Mouse (Mus musculus): ENCODE measurements around the gene Wdr20. TPM values are rescaled to one million over a fixed set of nuclear protein-coding genes. Genes with fewer than 3 reads are reported as not detected.
A peak's percentile ranks its signal among the peaks of the same experiment; 100 is the strongest.

Wdr20 gene
- total and polyA plus RNA-seq, 3 experiments, result 18.8 to 25.8 TPM; not detected in 1

GRCm38 (mm10) chr12:110698523-110699170 lies 39.1 kb upstream of the Wdr20 start:
- Histone ChIP-seq H3K27ac (ENCODE audit: control insufficient read depth, low read depth, low read length) (peak overlapping the region; percentile 99), H3K9me3 (replicated peaks; ENCODE audit: insufficient read depth, low read length) (no peaks in the 10 kb centered on the region), H3K4me3 (ENCODE audit: control insufficient read depth in 1 of 2, insufficient read depth in 1 of 2, low read depth in 2 of 2, low read length in 2 of 2) (peak overlapping the region; percentile 21 to 46), H3K9ac (ENCODE audit: control insufficient read depth, low read depth, low read length, poor library complexity, severe bottlenecking) (peak overlapping the region; percentile 100), H3K36me3 (ENCODE audit: control insufficient read depth in 1 of 2, insufficient read depth in 2 of 2, low read length in 2 of 2) (peaks cover 6 to 44% of the 10 kb centered on the region in 2 experiments), H3K27me3 (ENCODE audit: control insufficient read depth in 1 of 2, insufficient read depth in 2 of 2, low read length in 2 of 2) (no peaks in the 10 kb centered on the region), H3K79me2 (ENCODE audit: control insufficient read depth, insufficient read depth, low read length, poor library complexity) (peaks cover 28% of the 10 kb centered on the region), H3K4me1 (ENCODE audit: control insufficient read depth in 1 of 2, insufficient read depth in 2 of 2, low read length in 2 of 2) (peaks cover 18 to 45% of the 10 kb centered on the region in 2 experiments)
- peak; percentile 91 for DNase-seq (ENCODE audit: low read depth, low spot score)
- no peak for TF ChIP-seq ELF1 (IDR thresholded peaks at IDR 0.05; ENCODE audit: low read depth, low read length)
- TF ChIP-seq MYC (IDR thresholded peaks at IDR 0.05; ENCODE audit: low read depth, low read length), result peak; percentile 97
- TF ChIP-seq USF2 (IDR thresholded peaks at IDR 0.05; ENCODE audit: borderline replicate concordance in 1 of 2, insufficient read depth in 1 of 2, low read depth in 1 of 2, low read length in 2 of 2), result no peak
- peak; percentile 56; the same call in 1 of the 2 replicates for TF ChIP-seq CHD2 (IDR thresholded peaks at IDR 0.05; ENCODE audit: low read length)
- TF ChIP-seq MAZ (IDR thresholded peaks at IDR 0.05; ENCODE audit: low read depth, low read length), result peak; percentile 93
- no peak; the same call in 1 of the 2 replicates for TF ChIP-seq HCFC1 (IDR thresholded peaks at IDR 0.05; ENCODE audit: low read depth, low read length)
- TF ChIP-seq TBP (IDR thresholded peaks at IDR 0.05; ENCODE audit: low read depth, low read length), result peak; percentile 94
- TF ChIP-seq BHLHE40 (IDR thresholded peaks at IDR 0.05; ENCODE audit: borderline replicate concordance, low read depth, low read length), result no peak
- TF ChIP-seq POLR2AphosphoS5 (IDR thresholded peaks at IDR 0.05; ENCODE audit: borderline replicate concordance, low read depth, low read length), result no peak
- TF ChIP-seq MAX (IDR thresholded peaks at IDR 0.05; ENCODE audit: low read length), result peak; percentile 93
- TF ChIP-seq CTCF (IDR thresholded peaks at IDR 0.05 in 2 of 3, conservative IDR thresholded peaks at IDR 0.05 in 1 of 3; ENCODE audit: control insufficient read depth in 1 of 3, insufficient read depth in 1 of 3, low read depth in 2 of 3, low read length in 3 of 3, poor library complexity in 1 of 3, severe bottlenecking in 1 of 3), result no peak
- TF ChIP-seq NRF1 (IDR thresholded peaks at IDR 0.05; ENCODE audit: insufficient read depth, low read depth, low read length, poor library complexity, severe bottlenecking), result no peak
- no peak for TF ChIP-seq MAFK (IDR thresholded peaks at IDR 0.05; ENCODE audit: borderline replicate concordance, low read depth, low read length)
- peak; percentile 90 for TF ChIP-seq GATA1 (IDR thresholded peaks at IDR 0.05; ENCODE audit: low read depth, low read length)
- TF ChIP-seq TAL1 (IDR thresholded peaks at IDR 0.05; ENCODE audit: low read length), result peak; percentile 58
- TF ChIP-seq CHD1 (IDR thresholded peaks at IDR 0.05; ENCODE audit: low read depth, low read length), result no peak
- no peak for TF ChIP-seq GABPA (IDR thresholded peaks at IDR 0.05; ENCODE audit: low read depth, low read length)
- no peak for TF ChIP-seq ZNF384 (IDR thresholded peaks at IDR 0.05; ENCODE audit: low read depth, low read length)
- TF ChIP-seq ZMIZ1 (IDR thresholded peaks at IDR 0.05; ENCODE audit: low read depth, low read length), result peak; percentile 88; the same call in 1 of the 2 replicates
- TF ChIP-seq MEF2A (IDR thresholded peaks at IDR 0.05; ENCODE audit: extremely low read depth, insufficient replicate concordance, low read depth, low read length, poor library complexity, severe bottlenecking), result no peak
- TF ChIP-seq SIN3A (IDR thresholded peaks at IDR 0.05; ENCODE audit: low read length), result peak; percentile 71; the same call in 1 of the 2 replicates
- peak; percentile 59; the same call in 1 of the 2 replicates for TF ChIP-seq JUND (IDR thresholded peaks at IDR 0.05; ENCODE audit: low read depth, low read length)
- TF ChIP-seq POLR2A (IDR thresholded peaks at IDR 0.05; ENCODE audit: control insufficient read depth in 1 of 2, insufficient read depth in 1 of 2, low read depth in 1 of 2, low read length in 2 of 2, poor library complexity in 1 of 2), result peak in 1 of 2 experiments; percentile 82; a peak in 2 of 4 replicates
- peak; percentile 84; the same call in 1 of the 2 replicates for TF ChIP-seq MXI1 (IDR thresholded peaks at IDR 0.05; ENCODE audit: low read depth, low read length)
- TF ChIP-seq RCOR1 (IDR thresholded peaks at IDR 0.05; ENCODE audit: low read depth, low read length), result peak; percentile 46; the same call in 1 of the 2 replicates
- no peak; the same call in 1 of the 2 replicates for TF ChIP-seq MYB (IDR thresholded peaks at IDR 0.05; ENCODE audit: low read depth, low read length)
- no peak for TF ChIP-seq ZC3H11A (IDR thresholded peaks at IDR 0.05; ENCODE audit: low read depth, low read length)
- peak; percentile 30; the same call in 1 of the 2 replicates for TF ChIP-seq KAT2A (conservative IDR thresholded peaks at IDR 0.05; ENCODE audit: low read depth, low read length)
- TF ChIP-seq POLR2AphosphoS2 (IDR thresholded peaks at IDR 0.05; ENCODE audit: low read length), result peak; percentile 80
- no peak for TF ChIP-seq RAD21 (IDR thresholded peaks at IDR 0.05; ENCODE audit: low read depth, low read length)
- TF ChIP-seq NELFE (IDR thresholded peaks at IDR 0.05; ENCODE audit: low read depth, low read length), result peak; percentile 79
- no peak for TF ChIP-seq UBTF (IDR thresholded peaks at IDR 0.05; ENCODE audit: borderline replicate concordance, insufficient read depth, low read depth, low read length)
- TF ChIP-seq USF1 (IDR thresholded peaks at IDR 0.05; ENCODE audit: low read depth, low read length), result no peak
- TF ChIP-seq E2F4 (IDR thresholded peaks at IDR 0.05; ENCODE audit: borderline replicate concordance, low read depth, low read length), result no peak
- peak; percentile 69; the same call in 1 of the 2 replicates for TF ChIP-seq ETS1 (IDR thresholded peaks at IDR 0.05; ENCODE audit: low read depth, low read length)
- peak; percentile 53 for TF ChIP-seq TCF12 (IDR thresholded peaks at IDR 0.05; ENCODE audit: low read depth, low read length)

Measured in MEL (cell line).